Mouse (Mus musculus) heart, postnatal 10 days (tissue): ENCODE measurements at regions not wholly inside any gene's neighbourhood (a gene's known extent, or its start where the extent isn't known, plus 50 kb on each side); places are given as distances from the start of the nearest gene placed in this dataset.

Experiments
- DNase-seq, 2 experiments: peaks; one replicate each; pipeline ENCODE4 v3.0.0; 2021
- intact Hi-C: fragments of 180-260 bp; cut with DNase I; formaldehyde crosslinking; loops from one replicate; pipeline ENCODE4 v1.15.1; 2025

GRCm38 (mm10) chr13:44063317-44063716, 278.7 kb downstream of the Cd83 start:
- DNase-seq = no peak
- intact Hi-C loops = loop anchor here (5.0 kb wide), 1 partner anchor 196 kb away; no protein-coding TSS in a partner anchor

DNA sequence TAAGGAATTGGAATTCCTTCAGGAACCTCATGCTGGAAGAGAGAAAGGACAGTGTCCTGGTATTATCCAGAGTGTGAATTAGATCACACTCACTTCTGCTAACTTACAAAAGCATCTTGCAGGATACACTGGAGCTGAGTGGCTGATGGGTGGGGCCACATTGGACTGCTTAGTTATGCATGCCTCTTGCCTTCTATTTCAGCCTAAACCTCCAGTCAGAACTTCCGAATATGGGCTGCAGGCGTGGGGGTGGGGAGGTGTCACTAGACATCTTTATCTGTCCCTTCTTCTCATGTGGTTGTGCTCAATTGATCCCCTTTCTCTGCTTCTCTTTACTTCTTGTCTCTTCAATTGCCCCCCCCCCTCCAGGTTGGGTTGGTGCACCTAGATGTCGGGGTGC, 279.5 kb downstream of the Cd83 start:
- DNase-seq = no peak
- intact Hi-C loops = loop anchor here (5.0 kb wide), 1 partner anchor 197 kb away; no protein-coding TSS in a partner anchor

- intact Hi-C loops = loop anchor here (5.0 kb wide), 1 partner anchor 162 kb away; no protein-coding TSS in a partner anchor
- peak; percentile 68 to 70 for DNase-seq
Observed at GRCm38 (mm10) chr13:44065741-44066185, 281.2 kb downstream of the Cd83 start.

GRCm38 (mm10) chr13:44067244-44067643, 282.7 kb downstream of the Cd83 start:
- intact Hi-C loops = loop anchor here (1.0 to 5.0 kb wide), 2 partner anchors 21 to 160 kb away; no protein-coding TSS in a partner anchor
- DNase-seq = no peak

DNA sequence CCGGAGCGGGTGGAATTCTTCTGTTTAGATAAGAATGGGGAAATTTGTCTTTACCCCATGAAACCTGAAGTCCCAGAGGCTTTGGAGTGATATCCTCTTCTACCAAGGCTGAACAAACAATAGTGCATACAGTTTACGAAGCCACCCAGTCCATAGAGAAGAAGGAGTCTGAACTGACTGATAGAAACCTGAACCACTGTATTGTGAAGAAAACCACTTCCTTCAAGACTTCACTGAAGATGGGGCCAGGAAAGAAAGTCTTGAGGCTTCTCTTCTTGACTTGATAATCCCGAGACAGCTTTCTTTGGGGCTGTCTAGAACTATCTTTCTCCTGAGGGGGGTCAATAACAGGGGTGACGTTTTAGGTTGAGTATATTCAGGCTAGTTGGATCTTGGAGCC, 284.4 kb downstream of the Cd83 start:
- intact Hi-C loops = loop anchor here (5.0 kb wide), 1 partner anchor 158 kb away; no protein-coding TSS in a partner anchor
- DNase-seq = no peak

- DNase-seq = no peak
- intact Hi-C loops = no loop called here
Observed at GRCm38 (mm10) chr13:44073122-44073521, 288.5 kb downstream of the Cd83 start.

DNA sequence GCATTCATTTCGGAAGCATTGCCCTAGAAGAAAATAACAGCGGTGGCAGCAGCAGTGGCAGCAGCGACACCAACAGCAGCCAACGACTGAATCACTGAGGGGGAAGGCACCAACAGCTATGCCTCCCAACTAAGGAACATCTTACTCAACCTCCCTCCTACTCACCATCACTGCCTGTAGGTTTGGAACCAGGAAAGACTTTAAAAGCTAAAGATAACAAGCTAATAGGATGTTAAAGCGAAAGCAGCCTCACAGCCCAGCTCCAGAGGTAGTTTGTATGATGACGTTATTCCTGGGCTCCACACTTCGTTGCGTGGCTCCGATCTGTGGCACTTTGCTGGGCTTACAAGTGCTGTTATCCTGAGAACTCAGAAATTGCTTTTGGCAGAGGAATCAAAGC, 289.6 kb downstream of the Cd83 start:
- DNase-seq = no peak
- intact Hi-C loops = no loop called here

DNA sequence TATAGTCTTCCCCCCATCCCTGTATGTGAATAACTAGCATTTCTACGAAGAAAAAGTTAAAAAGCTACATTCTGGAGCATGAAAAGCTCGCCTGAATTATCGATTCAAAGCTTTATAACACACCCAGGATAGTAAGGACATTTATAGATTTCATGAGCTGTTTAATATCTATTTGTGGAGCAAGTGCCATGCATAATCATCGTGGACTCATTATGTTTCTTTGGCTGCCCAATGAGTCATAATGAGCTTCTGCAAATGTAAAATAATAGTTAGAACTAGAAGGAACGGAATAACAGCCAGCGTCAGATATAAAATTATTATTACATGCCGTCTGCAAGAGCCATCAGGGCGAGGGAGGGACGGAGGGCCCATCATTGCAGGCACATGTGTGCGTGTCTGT, 292.4 kb downstream of the Cd83 start:
- no peak for DNase-seq
- intact Hi-C loops = no loop called here

DNA sequence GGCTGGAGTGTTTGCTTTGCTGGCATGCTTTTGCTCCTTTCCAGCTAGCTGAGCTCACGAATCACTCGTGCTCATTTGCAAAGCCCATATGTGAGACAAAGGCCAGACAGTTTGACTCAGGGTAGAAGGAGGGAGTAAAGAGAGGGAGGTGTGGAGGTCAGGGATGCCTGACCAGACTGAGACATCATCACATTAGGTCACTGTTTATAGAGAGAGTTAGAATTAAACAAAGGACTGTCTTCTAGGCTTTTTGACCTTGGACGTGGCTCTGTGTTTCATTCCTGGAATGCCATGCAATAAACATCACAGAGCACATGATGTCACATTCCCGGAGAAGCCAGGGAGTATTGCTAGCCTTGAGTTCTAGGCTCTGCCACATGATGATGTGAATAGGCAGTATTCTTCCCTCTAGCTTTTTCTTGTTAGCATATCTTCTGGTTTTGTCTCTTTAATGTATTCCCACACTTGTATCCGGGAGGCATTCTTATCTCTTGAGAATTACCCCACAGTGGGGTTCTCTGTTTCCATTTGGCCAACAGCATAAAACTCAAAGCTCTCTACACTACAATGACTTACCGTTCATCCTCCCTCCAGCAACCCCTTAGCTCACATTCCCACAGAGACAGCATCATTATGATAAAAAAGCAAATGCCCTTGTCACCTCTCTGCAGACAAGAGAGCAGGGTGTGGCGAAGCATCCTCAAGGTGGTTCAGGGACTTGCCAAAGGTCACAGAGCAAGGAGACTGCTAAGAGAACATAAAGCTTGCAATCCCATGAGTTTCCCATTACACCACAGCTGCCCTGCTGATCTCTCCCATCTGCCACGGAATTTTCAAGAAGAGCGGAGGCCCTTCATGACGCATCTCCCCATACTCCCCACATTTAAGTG, 301.3 kb downstream of the Cd83 start:
- no peak for DNase-seq
- intact Hi-C loops = no loop called here

DNA sequence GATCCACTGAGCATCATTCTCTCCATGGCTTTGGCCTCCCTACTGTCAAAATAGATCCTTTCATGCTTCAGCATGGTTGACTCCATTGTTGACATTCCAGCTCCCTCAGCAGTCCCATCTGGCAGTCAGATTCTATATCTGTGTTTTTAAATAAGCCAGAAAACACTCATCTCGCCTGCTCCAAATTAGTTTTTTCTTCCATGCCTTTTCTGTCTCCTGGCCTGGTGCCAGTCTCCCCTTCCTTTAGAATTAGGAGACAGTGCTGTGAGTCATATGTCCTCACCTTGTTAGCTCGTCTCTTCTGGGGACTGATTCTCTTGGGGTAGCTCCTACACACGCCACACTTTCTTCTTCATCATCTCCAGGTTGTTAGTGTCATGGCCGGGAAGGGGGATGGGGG, 302.2 kb downstream of the Cd83 start:
- DNase-seq = peak in 1 of 2 experiments; percentile 12
- intact Hi-C loops = no loop called here

DNA sequence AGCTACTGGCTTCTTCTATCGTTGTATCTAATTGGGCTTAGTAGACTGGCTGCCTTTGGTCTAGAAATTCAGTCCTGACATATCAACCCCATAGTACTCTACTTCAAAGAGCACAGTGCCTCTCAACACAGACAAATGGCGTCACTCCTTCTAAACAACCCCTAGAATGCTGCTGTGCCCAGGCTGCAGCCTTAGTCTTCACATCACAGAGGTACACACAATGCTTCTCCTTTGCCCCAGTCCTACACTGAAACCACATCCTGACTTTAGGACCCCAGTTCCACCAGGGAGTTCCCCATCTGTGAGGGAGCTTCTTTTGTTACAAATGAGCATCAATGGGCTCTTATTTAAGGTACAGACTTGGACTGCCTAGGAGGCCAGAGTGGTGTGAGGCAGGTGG, 312.6 kb downstream of the Cd83 start:
- DNase-seq = no peak
- intact Hi-C loops = no loop called here

GRCm38 (mm10) chr13:44099511-44099910, 314.9 kb downstream of the Cd83 start:
- no peak for DNase-seq
- intact Hi-C loops = no loop called here

GRCm38 (mm10) chr13:44100125-44101067, 315.8 kb downstream of the Cd83 start:
- intact Hi-C loops = no loop called here
- DNase-seq = peak; percentile 12 to 20

GRCm38 (mm10) chr13:44101161-44101560, 316.6 kb downstream of the Cd83 start:
- intact Hi-C loops = no loop called here
- no peak for DNase-seq

DNA sequence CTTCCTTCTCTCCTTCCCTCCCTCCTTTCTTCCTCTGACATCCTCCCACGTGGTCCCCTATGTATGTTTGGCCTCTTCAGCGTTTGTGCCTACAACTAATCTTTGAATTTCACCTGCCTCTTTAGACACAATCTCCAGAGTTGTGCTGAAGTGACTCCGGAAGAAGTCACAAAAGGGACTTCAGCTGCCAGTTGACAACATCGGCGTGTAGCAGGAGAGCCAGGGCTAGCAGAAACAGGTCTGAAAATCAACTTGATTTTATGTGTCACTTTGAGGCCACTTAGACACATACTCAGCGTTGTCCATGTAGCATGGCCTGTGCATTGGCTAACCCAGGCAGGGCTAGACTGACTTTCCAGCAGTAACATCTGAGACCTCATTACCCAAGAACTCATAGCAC, 317.2 kb downstream of the Cd83 start:
- DNase-seq = no peak
- intact Hi-C loops = no loop called here

DNA sequence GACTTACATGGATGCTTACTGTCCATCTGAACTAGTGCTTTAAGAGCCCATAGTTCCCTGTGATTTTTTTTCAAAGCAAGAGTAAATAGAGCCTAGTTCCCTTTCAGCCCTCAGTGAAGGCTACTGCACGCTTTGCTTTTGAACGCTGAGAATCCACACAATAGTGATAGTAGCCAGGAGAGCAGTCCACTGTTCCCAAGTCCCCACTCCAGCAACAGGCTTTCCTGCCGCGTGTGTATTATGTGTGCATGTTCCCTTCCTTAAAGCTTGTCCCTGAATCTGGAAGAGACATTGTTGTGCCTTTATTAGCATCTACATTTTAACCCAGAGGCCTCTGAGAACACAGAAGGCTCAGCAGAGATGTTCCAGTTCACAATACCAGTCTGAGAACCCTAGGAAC, 317.7 kb downstream of the Cd83 start:
- intact Hi-C loops = no loop called here
- no peak for DNase-seq

- no peak for DNase-seq
- intact Hi-C loops = no loop called here
Observed at GRCm38 (mm10) chr13:44103340-44103739, 318.8 kb downstream of the Cd83 start.

GRCm38 (mm10) chr13:44105161-44105560, 320.6 kb downstream of the Cd83 start:
- no peak for DNase-seq
- intact Hi-C loops = no loop called here

- no peak for DNase-seq
- intact Hi-C loops = no loop called here
Observed at GRCm38 (mm10) chr13:44108695-44109094, 324.1 kb downstream of the Cd83 start.

GRCm38 (mm10) chr13:44113043-44113442, 328.5 kb downstream of the Cd83 start:
- intact Hi-C loops = no loop called here
- DNase-seq = no peak

- no peak for DNase-seq
- intact Hi-C loops = no loop called here
Observed at GRCm38 (mm10) chr13:44114856-44115255, 330.3 kb downstream of the Cd83 start.
